Mouse (Mus musculus): ENCODE data around the gene 9330182L06Rik.

9330182L06Rik gene

DNA sequence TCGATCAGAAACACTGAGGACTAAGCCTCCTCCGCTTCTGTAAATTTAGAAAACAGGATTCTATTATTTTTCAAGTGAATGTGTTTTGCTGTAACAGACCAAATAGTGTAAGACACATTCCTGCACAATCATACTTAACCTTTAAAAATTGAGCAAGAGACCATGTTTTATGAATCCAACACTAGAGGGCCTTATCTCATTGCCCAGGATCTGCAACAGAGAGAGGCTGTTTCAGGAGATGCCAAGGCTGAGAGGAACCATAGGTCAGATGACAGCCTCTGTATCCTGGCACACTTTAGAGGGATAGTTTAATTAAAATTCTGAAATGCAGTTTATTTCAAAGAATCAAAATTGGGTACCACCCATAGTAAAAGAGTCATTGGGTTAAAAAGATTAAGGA is 187.4 kb downstream of the 9330182L06Rik start:
- in situ Hi-C loops (cut with MboI; ENCODE audit: low pct_unique_long_range_greater_than_20kb in 1 of 2, low sequenced_read_pairs in 2 of 2, unreplicated experiment in 1 of 2), result no loop called here

DNA sequence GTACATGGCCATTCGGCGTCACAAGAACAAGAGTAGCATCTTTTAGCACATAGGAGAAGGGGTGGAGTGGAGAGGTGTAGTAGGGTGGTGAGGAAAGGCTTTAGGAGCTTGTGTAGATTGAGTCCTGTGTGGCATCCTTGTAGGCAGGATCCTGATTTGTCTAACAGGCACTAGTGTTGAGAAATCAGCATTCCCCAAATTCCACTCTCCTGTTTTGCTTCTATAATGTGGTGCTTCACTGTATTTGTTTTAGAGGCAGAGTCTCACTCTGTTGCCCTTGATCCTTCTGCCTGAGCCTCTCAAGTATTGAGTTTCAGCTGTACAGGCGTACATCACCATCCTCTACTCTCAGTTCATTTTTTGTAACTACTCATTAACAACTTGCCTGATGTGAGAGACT is 211.7 kb downstream of the 9330182L06Rik start:
- in situ Hi-C loops (cut with MboI; ENCODE audit: low pct_unique_long_range_greater_than_20kb in 1 of 2, low sequenced_read_pairs in 2 of 2, unreplicated experiment in 1 of 2), result no loop called here

DNA sequence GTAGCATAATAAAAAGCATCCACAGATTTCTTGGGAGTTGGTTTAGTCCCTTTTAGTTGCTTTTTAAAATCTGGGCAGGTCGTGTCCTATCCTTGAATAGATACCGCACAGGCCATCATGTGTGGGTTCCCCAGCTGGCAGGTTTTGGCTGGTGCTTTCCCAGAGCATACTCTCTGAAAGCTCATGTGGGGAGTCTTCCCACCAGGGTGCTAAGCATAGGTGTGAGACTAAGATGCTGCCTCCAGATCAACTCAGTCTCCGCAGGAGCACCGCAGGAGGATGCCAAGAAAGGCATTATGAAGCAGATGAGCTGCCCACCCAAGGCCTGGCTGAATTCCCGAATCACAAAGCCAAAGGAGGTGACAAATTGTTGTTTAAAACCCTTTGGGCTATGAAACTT is 229.5 kb downstream of the 9330182L06Rik start:
- in situ Hi-C loops (cut with MboI; ENCODE audit: low pct_unique_long_range_greater_than_20kb in 1 of 2, low sequenced_read_pairs in 2 of 2, unreplicated experiment in 1 of 2), result no loop called here

DNA sequence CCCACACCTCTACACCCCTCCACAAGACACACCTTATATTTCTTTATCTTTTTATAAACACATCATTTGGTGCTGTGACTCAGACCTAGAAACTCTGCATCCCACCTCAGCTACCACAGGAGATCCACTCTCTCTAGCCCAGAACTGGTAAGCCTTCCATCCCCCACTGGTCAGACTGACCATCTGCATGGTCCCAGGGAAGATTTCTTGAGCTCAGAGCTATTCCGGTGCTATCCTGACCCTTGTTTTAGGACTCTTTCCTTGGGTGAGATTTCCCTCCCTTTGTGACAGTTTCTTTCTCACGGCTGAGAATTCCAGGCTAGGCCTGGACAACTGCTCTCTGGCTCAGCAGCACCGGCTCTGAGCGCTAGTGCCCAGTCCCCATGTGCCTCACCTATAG is 231.3 kb downstream of the 9330182L06Rik start:
- in situ Hi-C loops (cut with MboI; ENCODE audit: low pct_unique_long_range_greater_than_20kb in 1 of 2, low sequenced_read_pairs in 2 of 2, unreplicated experiment in 1 of 2), result no loop called here

DNA sequence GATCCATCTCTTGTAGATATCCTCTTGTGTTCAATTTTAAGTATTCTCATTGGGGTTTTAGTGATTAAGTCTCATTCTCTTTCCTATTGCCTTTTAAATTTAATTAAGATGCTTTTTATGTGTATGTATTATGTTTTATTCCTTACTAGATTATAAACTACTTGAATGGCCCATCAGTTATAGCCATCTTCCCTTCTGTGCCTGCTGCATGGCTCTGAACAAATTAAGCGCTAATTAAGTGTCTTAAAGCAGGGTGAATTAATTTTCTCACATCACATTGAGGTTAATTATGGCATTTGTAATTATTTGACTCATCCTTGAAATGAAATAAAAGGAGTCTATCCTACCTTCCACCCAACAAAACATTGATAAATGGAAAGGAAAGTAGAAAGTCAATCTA is 245.1 kb downstream of the 9330182L06Rik start:
- in situ Hi-C loops (cut with MboI; ENCODE audit: low pct_unique_long_range_greater_than_20kb in 1 of 2, low sequenced_read_pairs in 2 of 2, unreplicated experiment in 1 of 2), result no loop called here

DNA sequence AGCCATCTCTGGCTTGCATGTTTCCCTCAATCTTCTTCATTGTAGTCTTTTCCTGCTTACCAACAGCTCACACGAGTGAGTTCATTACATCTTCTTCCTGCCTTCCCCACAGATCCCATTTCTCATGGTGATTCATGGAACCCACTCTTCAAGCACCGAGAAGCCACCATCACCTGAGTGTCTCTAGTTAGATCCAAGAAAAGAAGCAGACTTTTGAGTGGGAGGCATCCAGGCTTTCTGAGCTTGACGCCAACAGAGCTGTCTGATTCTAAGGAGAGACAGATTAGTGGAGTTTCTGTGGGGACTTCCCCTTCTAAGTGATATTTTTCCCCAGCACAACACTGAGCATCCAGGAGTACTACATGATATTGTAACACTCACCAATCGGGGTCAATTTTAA is 259.6 kb downstream of the 9330182L06Rik start:
- in situ Hi-C loops (cut with MboI; ENCODE audit: low pct_unique_long_range_greater_than_20kb in 1 of 2, low sequenced_read_pairs in 2 of 2, unreplicated experiment in 1 of 2), result no loop called here

All from mouse embryonic stem cell (cell line).